Mouse (Mus musculus): ENCODE results near the gene Ucp2. TPM values are rescaled to one million over a fixed set of nuclear protein-coding genes. Genes with fewer than 3 reads are reported as not detected.

The Ucp2 gene
- polyA plus RNA-seq, 1 experiment from 2014 or later, result 195 TPM

DNA sequence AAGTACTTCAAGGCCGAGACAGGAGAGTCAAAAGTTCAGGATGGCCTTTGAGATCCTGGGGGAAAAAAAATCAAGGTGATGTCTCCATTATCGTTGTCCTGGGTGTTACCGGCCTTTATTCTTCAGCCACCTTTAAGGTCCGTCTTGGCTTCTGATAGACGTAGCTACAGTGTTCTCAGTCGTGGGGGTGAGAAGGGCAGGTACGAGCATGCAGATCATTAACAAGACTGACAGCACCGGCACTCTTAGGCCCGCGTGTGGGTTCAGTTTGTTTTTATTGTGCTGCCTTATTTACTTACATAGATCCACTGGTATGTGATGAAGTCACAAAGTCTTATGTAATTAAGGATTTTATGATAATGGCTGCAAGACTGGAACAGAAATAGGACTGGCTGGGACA is 29.4 kb upstream of the Ucp2 start:
- Histone ChIP-seq H3K9me3 (replicated peaks; ENCODE audit: control insufficient read depth, low read length) (no peaks in the 10 kb centered on the region), H3K4me1 (ENCODE audit: control insufficient read depth, insufficient read depth, low read length) (peaks cover 33% of the 10 kb centered on the region), H3K36me3 (ENCODE audit: control insufficient read depth, insufficient read depth) (peaks cover 5% of the 10 kb centered on the region), H3K4me2 (ENCODE audit: low read depth, low read length) (no peak overlapping the region), H3K27me3 (ENCODE audit: control insufficient read depth, insufficient read depth, low read length) (no peaks in the 10 kb centered on the region), H3K9ac (ENCODE audit: low read length) (no peak overlapping the region), H3K27ac (ENCODE audit: low read length) (no peak overlapping the region), H3K4me3 (ENCODE audit: low read length) (no peak overlapping the region)
- no peak for ATAC-seq (replicated peaks; ENCODE audit: extremely low read depth, insufficient read depth, low FRiP score)
- WGBS, result 85% methylated on average over 10 of the region's 10 CpGs

DNA sequence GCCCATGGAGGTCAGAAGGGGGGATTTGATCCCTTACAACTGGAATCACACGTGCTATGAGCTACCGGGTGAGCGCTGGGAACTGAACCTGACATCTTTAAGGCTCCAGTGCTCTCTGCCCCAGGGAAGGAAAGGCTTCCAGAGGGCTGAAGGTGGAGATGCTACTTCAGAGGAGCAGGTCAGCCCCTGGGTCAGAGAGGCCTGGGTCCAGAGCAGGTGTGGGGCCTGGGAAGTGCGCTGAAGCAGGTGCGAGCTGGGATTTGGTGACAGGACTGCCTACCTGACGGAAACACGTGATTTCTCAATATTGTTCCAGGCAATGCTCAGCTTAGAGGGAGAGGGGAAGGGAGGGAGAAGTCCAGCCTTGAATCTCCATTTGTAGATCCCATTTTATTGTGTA is 28.9 kb upstream of the Ucp2 start:
- no peak overlapping the region for H3K27ac ChIP-seq (ENCODE audit: low read length)

DNA sequence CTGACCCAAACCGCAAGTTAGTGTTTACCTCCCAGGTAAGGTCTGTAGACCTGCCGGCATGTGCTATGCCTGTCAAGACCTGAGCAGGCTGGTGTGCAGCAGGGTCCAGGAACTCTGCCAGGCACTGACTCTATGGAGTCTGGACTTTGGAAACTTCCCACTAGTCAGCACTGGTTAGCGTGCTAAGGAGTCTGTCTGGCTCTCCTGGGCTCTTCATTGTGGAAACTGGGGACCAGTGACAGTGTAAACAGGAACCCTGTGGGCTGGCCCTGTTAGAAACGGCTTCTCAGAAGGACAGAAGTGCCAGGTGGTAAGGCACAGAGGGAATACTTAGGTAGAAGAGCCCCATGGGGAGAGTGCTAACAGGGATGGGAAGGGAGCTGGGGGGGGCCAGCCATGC is 27.9 kb upstream of the Ucp2 start:
- Histone ChIP-seq H3K4me3 (ENCODE audit: low read length) (peak overlapping the region; percentile 11), H3K36me3 (ENCODE audit: control insufficient read depth, insufficient read depth) (peaks cover 6% of the 10 kb centered on the region; the same call in 1 of the 2 replicates), H3K27ac (ENCODE audit: low read length) (peak overlapping the region; percentile 91), H3K4me2 (ENCODE audit: low read depth, low read length) (peak overlapping the region; percentile 48), H3K9me3 (replicated peaks; ENCODE audit: control insufficient read depth, low read length) (no peaks in the 10 kb centered on the region), H3K27me3 (ENCODE audit: control insufficient read depth, insufficient read depth, low read length) (no peaks in the 10 kb centered on the region), H3K4me1 (ENCODE audit: control insufficient read depth, insufficient read depth, low read length) (peaks cover 33% of the 10 kb centered on the region), H3K9ac (ENCODE audit: low read length) (peak overlapping the region; percentile 33)
- whole genome bisulfite sequencing, result 41% methylated on average over 4 of the region's 4 CpGs
- ATAC-seq (replicated peaks; ENCODE audit: extremely low read depth, insufficient read depth, low FRiP score), result 0 out of 2 replicates have a peak, but pooled peaks have one; percentile 28

More for the DNA sequence above, 28.9 kb upstream of the Ucp2 start:
- no peak for ATAC-seq (replicated peaks; ENCODE audit: extremely low read depth, insufficient read depth, low FRiP score)
- Histone ChIP-seq H3K4me1 (ENCODE audit: control insufficient read depth, insufficient read depth, low read length) (peaks cover 33% of the 10 kb centered on the region), H3K9me3 (replicated peaks; ENCODE audit: control insufficient read depth, low read length) (no peaks in the 10 kb centered on the region), H3K4me2 (ENCODE audit: low read depth, low read length) (no peak overlapping the region), H3K4me3 (ENCODE audit: low read length) (no peak overlapping the region), H3K9ac (ENCODE audit: low read length) (no peak overlapping the region), H3K36me3 (ENCODE audit: control insufficient read depth, insufficient read depth) (peaks cover 6% of the 10 kb centered on the region), H3K27me3 (ENCODE audit: control insufficient read depth, insufficient read depth, low read length) (no peaks in the 10 kb centered on the region)
- 95% methylated on average over 7 of the region's 7 CpGs for WGBS

DNA sequence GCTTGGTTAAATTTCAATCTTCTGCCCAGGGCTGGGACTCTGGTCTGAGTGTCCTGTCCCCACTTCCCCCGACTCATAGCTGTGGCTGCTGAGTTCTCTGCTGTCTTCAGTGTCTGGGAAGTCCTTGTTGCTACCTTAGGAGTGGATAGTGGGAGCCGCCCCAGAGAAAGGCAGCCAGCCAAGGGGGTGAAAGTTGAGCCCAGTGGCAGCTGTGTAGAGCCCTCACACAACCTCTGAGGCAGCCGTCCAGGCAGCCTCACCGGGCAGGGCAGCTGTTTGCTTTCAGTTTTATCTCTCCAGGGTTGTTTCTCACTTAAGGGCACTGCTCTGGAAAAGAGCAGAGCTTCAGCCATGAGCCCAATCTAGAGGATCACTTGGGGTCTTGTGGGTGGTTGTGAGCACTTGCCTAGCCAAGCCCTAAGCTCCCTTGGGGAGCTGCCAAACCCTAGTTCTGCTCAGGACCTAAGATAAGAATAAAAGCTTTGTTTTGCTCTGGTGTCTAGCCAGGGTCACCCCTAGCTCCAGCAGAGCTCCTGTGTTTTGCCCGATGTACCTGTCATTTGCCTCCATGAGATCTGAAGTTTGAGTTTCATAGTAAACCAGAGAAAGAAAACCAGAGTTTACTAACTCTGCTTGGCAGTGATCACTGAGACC is 27.4 kb upstream of the Ucp2 start:
- WGBS, result 9% methylated on average over 5 of the region's 5 CpGs
- peak overlapping the region; percentile 33 for H3K9ac ChIP-seq (ENCODE audit: low read length)
- peak overlapping the region; percentile 11 for H3K4me3 ChIP-seq (ENCODE audit: low read length)
- H3K36me3 ChIP-seq (ENCODE audit: control insufficient read depth, insufficient read depth), result peaks cover 6% of the 10 kb centered on the region; the same call in 1 of the 2 replicates
- no peaks in the 10 kb centered on the region for H3K9me3 ChIP-seq (replicated peaks; ENCODE audit: control insufficient read depth, low read length)
- peaks cover 33% of the 10 kb centered on the region for H3K4me1 ChIP-seq (ENCODE audit: control insufficient read depth, insufficient read depth, low read length)
- H3K27ac ChIP-seq (ENCODE audit: low read length), result peak overlapping the region; percentile 91
- H3K27me3 ChIP-seq (ENCODE audit: control insufficient read depth, insufficient read depth, low read length), result no peaks in the 10 kb centered on the region
- H3K4me2 ChIP-seq (ENCODE audit: low read depth, low read length), result peak overlapping the region; percentile 48
- peak; percentile 90 for ATAC-seq (replicated peaks; ENCODE audit: extremely low read depth, insufficient read depth, low FRiP score)

DNA sequence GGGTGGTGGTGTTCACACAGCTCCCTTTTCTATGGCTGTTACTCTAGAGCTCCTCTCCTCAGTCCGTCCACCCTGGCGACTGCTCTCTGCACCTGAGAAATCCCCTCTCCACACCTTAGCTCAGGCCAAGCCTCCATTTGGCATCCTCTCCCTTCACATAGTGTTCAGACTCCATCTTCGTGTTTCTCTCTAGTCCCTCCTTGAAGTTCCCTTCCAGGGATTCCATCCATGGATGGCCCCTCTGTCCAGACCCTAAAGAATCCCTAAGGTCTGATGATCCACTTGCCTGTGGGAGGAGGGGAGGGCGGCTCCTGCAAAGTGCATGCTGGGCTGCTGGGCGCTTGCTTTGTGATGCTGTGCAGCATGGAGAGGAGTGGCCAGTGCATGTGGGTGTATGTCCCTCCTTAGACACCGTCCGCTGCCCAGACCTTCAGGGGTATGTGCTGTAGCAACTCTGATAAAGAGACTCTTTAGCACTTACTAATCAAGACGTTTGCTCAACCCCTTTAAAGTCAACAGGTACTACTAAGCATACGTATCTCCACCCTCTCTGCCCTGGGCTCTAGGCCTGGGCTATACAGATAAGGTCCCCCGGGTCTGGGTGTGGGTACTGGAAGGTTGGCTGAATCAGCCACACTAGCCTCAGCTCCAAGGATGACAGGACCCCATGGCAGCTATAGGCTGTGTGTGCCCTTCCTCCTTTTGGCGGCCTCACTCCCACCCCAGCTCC is 26.2 kb upstream of the Ucp2 start:
- Histone ChIP-seq H3K9me3 (replicated peaks; ENCODE audit: control insufficient read depth, low read length) (no peaks in the 10 kb centered on the region), H3K27ac (ENCODE audit: low read length) (no peak overlapping the region), H3K9ac (ENCODE audit: low read length) (no peak overlapping the region), H3K36me3 (ENCODE audit: control insufficient read depth, insufficient read depth) (peaks cover 6% of the 10 kb centered on the region; the same call in 1 of the 2 replicates), H3K4me1 (ENCODE audit: control insufficient read depth, insufficient read depth, low read length) (peaks cover 25% of the 10 kb centered on the region), H3K4me2 (ENCODE audit: low read depth, low read length) (no peak overlapping the region), H3K4me3 (ENCODE audit: low read length) (no peak overlapping the region), H3K27me3 (ENCODE audit: control insufficient read depth, insufficient read depth, low read length) (no peaks in the 10 kb centered on the region)
- 74% methylated on average over 11 of the region's 11 CpGs for WGBS
- no peak for ATAC-seq (replicated peaks; ENCODE audit: extremely low read depth, insufficient read depth, low FRiP score)

DNA sequence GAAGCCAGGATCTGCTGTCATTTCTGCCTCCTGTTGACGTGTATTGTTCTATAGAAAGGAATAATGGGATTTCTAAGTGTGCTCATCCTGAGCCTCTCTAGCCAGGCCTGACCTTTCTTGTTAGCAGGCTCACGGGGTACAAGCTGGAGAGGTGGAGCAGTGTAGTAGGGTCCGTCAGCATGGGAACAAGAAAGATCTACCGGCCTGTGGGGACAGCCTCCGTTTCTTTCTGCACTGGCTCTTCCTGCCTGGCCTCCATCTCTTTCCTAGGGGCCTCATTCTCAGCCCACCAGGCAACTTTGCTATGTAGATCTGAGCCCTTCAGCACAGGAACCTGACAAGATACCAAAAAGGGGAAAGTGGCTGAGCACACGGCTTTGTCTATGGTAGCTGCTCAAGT is 24.4 kb upstream of the Ucp2 start:
- Histone ChIP-seq H3K9me3 (replicated peaks; ENCODE audit: control insufficient read depth, low read length) (no peaks in the 10 kb centered on the region), H3K27ac (ENCODE audit: low read length) (no peak overlapping the region), H3K4me3 (ENCODE audit: low read length) (no peak overlapping the region), H3K36me3 (ENCODE audit: control insufficient read depth, insufficient read depth) (peaks cover 6% of the 10 kb centered on the region; the same call in 1 of the 2 replicates), H3K27me3 (ENCODE audit: control insufficient read depth, insufficient read depth, low read length) (no peaks in the 10 kb centered on the region), H3K9ac (ENCODE audit: low read length) (no peak overlapping the region), H3K4me2 (ENCODE audit: low read depth, low read length) (no peak overlapping the region), H3K4me1 (ENCODE audit: control insufficient read depth, insufficient read depth, low read length) (peaks cover 31% of the 10 kb centered on the region)
- WGBS, result 77% methylated on average over 6 of the region's 6 CpGs
- no peak for ATAC-seq (replicated peaks; ENCODE audit: extremely low read depth, insufficient read depth, low FRiP score)

DNA sequence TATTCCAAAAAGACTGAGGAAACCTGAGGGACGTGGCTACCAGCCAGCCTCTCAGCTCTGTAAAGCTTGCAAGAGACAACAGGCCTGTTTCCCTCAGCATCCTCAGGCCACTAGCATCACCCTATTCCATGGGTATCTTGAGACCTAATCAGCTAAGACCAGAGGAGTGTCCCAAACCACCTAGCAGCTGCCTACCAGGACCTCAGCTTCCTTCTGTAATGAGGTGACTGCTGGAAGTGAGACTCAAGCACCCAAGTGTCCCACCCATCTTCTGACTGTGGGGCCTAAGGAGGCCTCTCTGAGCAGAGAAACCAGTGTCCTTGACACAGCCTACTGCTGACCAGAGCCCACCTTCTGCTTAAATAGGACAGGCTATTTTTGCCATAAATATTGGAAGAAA is 23.6 kb upstream of the Ucp2 start:
- H3K36me3 ChIP-seq (ENCODE audit: control insufficient read depth, insufficient read depth), result peaks cover 6% of the 10 kb centered on the region; the same call in 1 of the 2 replicates
- 89% methylated on average over 1 of the region's 1 CpGs for WGBS
- no peaks in the 10 kb centered on the region for H3K9me3 ChIP-seq (replicated peaks; ENCODE audit: control insufficient read depth, low read length)
- no peak overlapping the region for H3K9ac ChIP-seq (ENCODE audit: low read length)
- peaks cover 28% of the 10 kb centered on the region for H3K4me1 ChIP-seq (ENCODE audit: control insufficient read depth, insufficient read depth, low read length)
- no peak for ATAC-seq (replicated peaks; ENCODE audit: extremely low read depth, insufficient read depth, low FRiP score)
- no peaks in the 10 kb centered on the region for H3K27me3 ChIP-seq (ENCODE audit: control insufficient read depth, insufficient read depth, low read length)
- H3K4me2 ChIP-seq (ENCODE audit: low read depth, low read length), result no peak overlapping the region
- no peak overlapping the region for H3K27ac ChIP-seq (ENCODE audit: low read length)
- no peak overlapping the region for H3K4me3 ChIP-seq (ENCODE audit: low read length)

DNA sequence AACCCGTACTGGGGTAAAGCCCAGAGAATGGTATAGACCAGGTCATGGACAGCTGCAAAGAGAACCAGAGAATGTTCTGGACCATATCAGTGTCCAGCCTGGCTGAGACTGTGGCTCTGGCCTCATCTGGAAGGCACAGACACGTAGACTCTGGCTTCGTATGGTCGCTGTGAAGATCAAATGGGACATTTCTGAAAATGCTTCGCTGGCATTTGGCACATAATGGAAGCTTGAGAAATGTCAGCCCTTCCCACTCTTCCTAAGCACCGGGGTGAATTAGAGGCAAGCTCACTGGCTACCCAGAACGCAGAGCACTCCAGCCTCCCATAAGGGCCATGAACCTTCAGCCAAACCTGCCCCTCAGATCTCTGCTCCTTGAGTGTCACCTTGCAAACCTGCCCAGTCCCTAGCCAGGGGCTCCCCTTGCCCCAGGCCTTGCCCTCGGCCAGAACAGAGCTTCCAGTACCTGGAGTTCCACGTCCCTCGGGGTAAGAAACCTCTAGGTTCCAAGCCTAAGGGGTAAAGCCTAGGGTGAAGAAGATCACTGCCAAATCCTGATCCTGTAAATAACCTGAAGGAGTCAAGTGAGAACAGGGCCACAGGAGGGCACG is 22.2 kb upstream of the Ucp2 start:
- H3K9me3 ChIP-seq (replicated peaks; ENCODE audit: control insufficient read depth, low read length), result no peaks in the 10 kb centered on the region
- H3K27ac ChIP-seq (ENCODE audit: low read length), result no peak overlapping the region
- no peak for ATAC-seq (replicated peaks; ENCODE audit: extremely low read depth, insufficient read depth, low FRiP score)
- H3K4me3 ChIP-seq (ENCODE audit: low read length), result no peak overlapping the region
- peaks cover 6% of the 10 kb centered on the region; the same call in 1 of the 2 replicates for H3K36me3 ChIP-seq (ENCODE audit: control insufficient read depth, insufficient read depth)
- WGBS, result 89% methylated on average over 11 of the region's 11 CpGs
- H3K27me3 ChIP-seq (ENCODE audit: control insufficient read depth, insufficient read depth, low read length), result no peaks in the 10 kb centered on the region
- no peak overlapping the region for H3K9ac ChIP-seq (ENCODE audit: low read length)
- H3K4me1 ChIP-seq (ENCODE audit: control insufficient read depth, insufficient read depth, low read length), result peaks cover 22% of the 10 kb centered on the region
- H3K4me2 ChIP-seq (ENCODE audit: low read depth, low read length), result no peak overlapping the region

DNA sequence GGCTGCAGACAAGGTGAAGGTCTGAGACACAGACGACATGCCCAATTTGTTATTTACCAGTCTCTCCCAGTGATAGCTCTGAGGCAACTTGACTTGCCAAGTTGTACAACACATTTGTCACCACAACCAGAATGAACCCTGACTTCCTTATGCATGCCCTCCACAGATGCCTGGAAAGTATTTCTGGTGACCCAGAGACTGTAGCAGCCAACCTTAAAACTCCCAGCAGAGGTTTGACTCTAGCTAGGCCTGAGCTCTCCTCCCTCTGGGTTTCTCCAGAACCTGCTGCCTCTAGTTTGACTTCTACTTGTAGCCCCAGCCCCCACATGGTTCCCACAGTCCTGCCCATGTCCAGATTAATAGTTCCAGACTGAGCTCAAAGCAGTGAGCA is 21.7 kb upstream of the Ucp2 start:
- Histone ChIP-seq H3K4me1 (ENCODE audit: control insufficient read depth, insufficient read depth, low read length) (peaks cover 17% of the 10 kb centered on the region), H3K9ac (ENCODE audit: low read length) (no peak overlapping the region), H3K4me2 (ENCODE audit: low read depth, low read length) (no peak overlapping the region), H3K27ac (ENCODE audit: low read length) (no peak overlapping the region), H3K9me3 (replicated peaks; ENCODE audit: control insufficient read depth, low read length) (no peaks in the 10 kb centered on the region), H3K36me3 (ENCODE audit: control insufficient read depth, insufficient read depth) (peaks cover 6% of the 10 kb centered on the region; the same call in 1 of the 2 replicates), H3K27me3 (ENCODE audit: control insufficient read depth, insufficient read depth, low read length) (no peaks in the 10 kb centered on the region), H3K4me3 (ENCODE audit: low read length) (no peak overlapping the region)
- 85% methylated on average over 1 of the region's 1 CpGs for WGBS
- no peak for ATAC-seq (replicated peaks; ENCODE audit: extremely low read depth, insufficient read depth, low FRiP score)
